Mouse (Mus musculus) hindbrain, embryonic 14.5 days (tissue): ENCODE measurements around the gene Sostdc1. TPM values are rescaled to one million over a fixed set of nuclear protein-coding genes. Genes with fewer than 3 reads are reported as not detected.
A peak's percentile ranks its signal among the peaks of the same experiment; 100 is the strongest.

Experiments
- ATAC-seq: fragments of 200-750 bp; cut with Nextera tagmentation; 2 replicates; pipeline ENCODE4 v1.8.0; 2017; ENCODE audit warnings: moderate number of reproducible peaks, mild to moderate bottlenecking, moderate TSS enrichment, moderate library complexity; ENCODE audit not compliant: low FRiP score
- DNase-seq: peaks from one replicate; pipeline ENCODE4 v3.0.0-alpha.2; 2015; ENCODE audit warnings: low spot score
- H3K27ac ChIP-seq: fragments of 300-500 bp; sonication (generic); 2 replicates; pipeline ENCODE4 v1.5.1; 2014; ENCODE audit warnings: mild to moderate bottlenecking, moderate library complexity
- H3K27me3 ChIP-seq: fragments of 300-500 bp; sonication (generic); 2 replicates; pipeline ENCODE4 v1.6.1; 2014; ENCODE audit warnings: mild to moderate bottlenecking, low read length, mixed read lengths; ENCODE audit not compliant: control insufficient read depth, insufficient read depth
- H3K36me3 ChIP-seq: fragments of 300-500 bp; sonication (generic); replicated peaks from 2 replicates; pipeline ENCODE4 v1.6.1; 2014; ENCODE audit not compliant: control insufficient read depth, insufficient read depth
- H3K4me1 ChIP-seq: fragments of 300-500 bp; sonication (generic); replicated peaks from 2 replicates; pipeline ENCODE4 v1.6.1; 2014; ENCODE audit warnings: antibody characterized with exemption, low read length, mixed read lengths; ENCODE audit not compliant: control insufficient read depth, insufficient read depth
- H3K4me2 ChIP-seq: fragments of 300-500 bp; sonication (generic); replicated peaks from 2 replicates; pipeline ENCODE4 v1.6.1; 2014; ENCODE audit warnings: mild to moderate bottlenecking, moderate library complexity
- H3K4me3 ChIP-seq: fragments of 300-500 bp; sonication (generic); replicated peaks from 2 replicates; pipeline ENCODE4 v1.5.1; 2014; ENCODE audit warnings: mild to moderate bottlenecking, low read length
- H3K9ac ChIP-seq: fragments of 300-500 bp; sonication (generic); 2 replicates; pipeline ENCODE4 v1.6.1; 2014
- H3K9me3 ChIP-seq: fragments of 300-500 bp; sonication (generic); 2 replicates; pipeline ENCODE4 v1.6.1; 2016; ENCODE audit warnings: low read length; ENCODE audit not compliant: control insufficient read depth
- WGBS: fragments of 180-500 bp; shearing (Covaris S2); extraction: QIAGEN DNeasy Blood & Tissue Kit; methylation state at CpG from one replicate; pipeline ENCODE4 v1.1.7; 2014; 5-methylcytosine and 5-hydroxymethylcytosine counted together
- polyA plus RNA-seq: library from polyadenylated mRNA; unstranded; fragments of >200 nt; fragmentation: Nextera tagmentation; extraction: Ambion mirVana; gene quantifications from 2 replicates; pipeline ENCODE4 v1.2.1, GENCODE M21; 2014

Gene Sostdc1
- polyA plus RNA-seq, 1 experiment from 2014 or later: 32.2 TPM

DNA sequence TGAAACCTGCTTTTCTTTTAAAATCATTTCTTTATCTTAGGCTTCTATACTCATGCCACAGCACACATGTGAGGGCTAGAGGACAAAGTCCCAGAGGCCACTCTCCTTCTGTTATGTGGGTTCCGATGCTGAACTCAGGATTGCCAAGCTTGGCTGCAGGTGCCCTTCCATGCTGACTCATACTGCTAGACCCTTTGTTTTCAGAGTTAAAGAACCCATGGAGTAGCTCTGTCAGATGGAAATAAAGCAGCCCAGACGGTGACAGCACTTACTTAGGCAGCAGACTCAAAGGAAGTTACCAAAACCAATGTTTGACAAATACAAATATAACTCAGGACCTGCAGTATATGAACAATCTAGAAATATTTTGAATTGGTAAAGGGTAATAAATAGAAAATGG is 924 bp upstream of the Sostdc1 start:
- Histone ChIP-seq H3K9ac (no peak overlapping the region), H3K4me1 (no peaks in the 10 kb centered on the region; the same call in 1 of the 2 replicates), H3K27me3 (no peaks in the 10 kb centered on the region; the same call in 1 of the 2 replicates), H3K4me3 (no peak overlapping the region), H3K36me3 (no peaks in the 10 kb centered on the region), H3K27ac (no peak overlapping the region), H3K4me2 (no peak overlapping the region), H3K9me3 (no peaks in the 10 kb centered on the region)
- DNase-seq (no peak), ATAC-seq (no peak)
- WGBS: 32% methylated on average over 2 of the region's 2 CpGs

DNA sequence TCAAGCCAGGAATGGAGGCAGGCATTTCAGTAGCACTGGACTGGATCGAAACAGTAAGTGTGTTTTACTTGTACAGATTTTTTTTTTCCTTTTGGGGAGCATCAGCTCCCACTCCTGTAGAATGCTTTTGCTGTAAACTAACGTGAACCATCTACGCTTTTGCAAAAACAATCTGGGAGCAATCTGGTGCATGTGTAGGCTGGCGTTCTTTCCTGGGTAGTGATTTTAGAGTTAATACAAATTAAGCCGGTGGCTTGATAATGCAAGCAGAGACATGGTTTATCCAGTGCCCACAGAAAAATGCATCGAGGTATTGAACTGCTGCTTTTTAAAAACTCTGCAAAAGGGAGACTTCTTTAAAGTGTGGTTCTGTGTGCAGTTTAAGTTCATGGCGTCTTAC is 507 bp downstream of the Sostdc1 start:
- 73% methylated on average over 7 of the region's 7 CpGs for WGBS
- H3K9ac ChIP-seq: peak overlapping the region; percentile 7; the same call in 1 of the 2 replicates

DNA sequence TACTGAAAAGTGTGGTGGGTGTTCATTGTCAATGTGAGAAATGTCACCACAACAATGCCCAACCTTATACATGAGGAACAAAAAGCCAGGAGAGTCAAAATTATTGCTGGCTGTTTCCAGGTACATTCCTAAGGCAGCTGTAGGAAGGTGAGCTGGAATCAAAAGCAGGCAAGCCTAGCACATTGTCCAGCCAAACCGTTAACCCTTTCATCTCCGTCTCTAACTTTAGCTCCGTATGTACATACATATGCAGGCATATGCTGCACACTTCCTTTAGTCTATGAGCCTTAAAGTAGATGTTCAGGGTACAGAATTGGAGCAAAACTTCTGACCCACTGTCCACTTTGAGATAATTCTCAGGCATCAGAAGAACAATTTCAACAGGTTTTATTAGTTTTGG is 1.6 kb downstream of the Sostdc1 start:
- peaks cover 3% of the 10 kb centered on the region; the same call in 1 of the 2 replicates for H3K27me3 ChIP-seq
- WGBS: 85% methylated on average over 3 of the region's 3 CpGs
- H3K4me2 ChIP-seq: no peak overlapping the region
- H3K27ac ChIP-seq: no peak overlapping the region
- H3K36me3 ChIP-seq: no peaks in the 10 kb centered on the region
- H3K4me3 ChIP-seq: no peak overlapping the region
- no peaks in the 10 kb centered on the region for H3K9me3 ChIP-seq
- DNase-seq: no peak
- no peak for ATAC-seq
- no peak overlapping the region for H3K9ac ChIP-seq
- no peaks in the 10 kb centered on the region; the same call in 1 of the 2 replicates for H3K4me1 ChIP-seq

More for the DNA sequence above, 507 bp downstream of the Sostdc1 start:
- H3K4me3 ChIP-seq: no peak overlapping the region; the same call in 1 of the 2 replicates
- no peak for DNase-seq
- no peak overlapping the region for H3K27ac ChIP-seq
- no peak for ATAC-seq
- no peaks in the 10 kb centered on the region for H3K9me3 ChIP-seq
- no peaks in the 10 kb centered on the region; the same call in 1 of the 2 replicates for H3K4me1 ChIP-seq
- H3K36me3 ChIP-seq: no peaks in the 10 kb centered on the region
- peak overlapping the region; percentile 30; the same call in 1 of the 2 replicates for H3K4me2 ChIP-seq
- H3K27me3 ChIP-seq: peaks cover 3% of the 10 kb centered on the region; the same call in 1 of the 2 replicates

DNA sequence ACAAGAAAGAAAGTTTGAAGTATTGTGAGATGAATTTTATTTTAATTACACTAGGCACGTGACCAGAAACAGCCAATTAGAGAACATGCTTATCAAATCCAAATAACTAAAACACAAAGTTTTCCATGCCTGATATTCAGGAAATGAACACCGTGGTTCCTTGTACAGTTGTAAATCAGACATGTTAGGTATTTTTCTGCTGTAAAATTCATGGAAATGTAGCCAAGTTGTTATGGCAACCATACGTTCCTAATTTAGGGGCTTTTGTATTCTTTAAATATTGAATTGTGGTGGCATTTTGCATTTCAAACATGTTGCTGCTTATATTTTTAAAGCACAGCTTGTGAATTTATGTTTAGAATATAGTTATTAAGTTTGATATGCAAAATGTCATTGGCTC is 2.1 kb downstream of the Sostdc1 start:
- Histone ChIP-seq H3K9me3 (no peaks in the 10 kb centered on the region), H3K4me3 (no peak overlapping the region), H3K4me2 (peak overlapping the region; percentile 67; the same call in 1 of the 2 replicates), H3K9ac (no peak overlapping the region), H3K4me1 (no peaks in the 10 kb centered on the region; the same call in 1 of the 2 replicates), H3K27me3 (peaks cover 3% of the 10 kb centered on the region; the same call in 1 of the 2 replicates), H3K27ac (no peak overlapping the region), H3K36me3 (no peaks in the 10 kb centered on the region)
- WGBS: 69% methylated on average over 3 of the region's 3 CpGs
- ATAC-seq (no peak), DNase-seq (no peak)

DNA sequence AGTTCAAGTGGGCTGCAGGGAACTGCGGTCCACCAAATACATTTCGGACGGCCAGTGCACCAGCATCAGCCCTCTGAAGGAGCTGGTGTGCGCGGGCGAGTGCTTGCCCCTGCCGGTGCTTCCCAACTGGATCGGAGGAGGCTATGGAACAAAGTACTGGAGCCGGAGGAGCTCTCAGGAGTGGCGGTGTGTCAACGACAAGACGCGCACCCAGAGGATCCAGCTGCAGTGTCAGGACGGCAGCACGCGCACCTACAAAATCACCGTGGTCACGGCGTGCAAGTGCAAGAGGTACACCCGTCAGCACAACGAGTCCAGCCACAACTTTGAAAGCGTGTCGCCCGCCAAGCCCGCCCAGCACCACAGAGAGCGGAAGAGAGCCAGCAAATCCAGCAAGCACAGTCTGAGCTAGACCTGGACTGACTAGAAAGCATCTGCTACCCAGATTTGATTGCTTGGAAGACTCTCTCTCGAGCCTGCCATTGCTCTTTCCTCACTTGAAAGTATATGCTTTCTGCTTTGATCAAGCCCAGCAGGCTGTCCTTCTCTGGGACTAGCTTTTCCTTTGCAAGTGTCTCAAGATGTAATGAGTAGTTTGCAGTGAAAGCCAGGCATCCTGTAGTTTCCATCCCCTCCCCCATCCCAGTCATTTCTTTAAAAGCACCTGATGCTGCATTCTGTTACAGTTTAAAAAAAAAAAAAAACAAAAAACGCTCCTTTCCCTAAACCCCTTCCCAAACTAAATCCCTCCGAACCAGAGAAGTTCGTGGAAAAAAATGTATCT is 3.3 kb downstream of the Sostdc1 start:
- Histone ChIP-seq H3K27ac (no peak overlapping the region), H3K4me3 (peak overlapping the region; percentile 37), H3K9me3 (no peaks in the 10 kb centered on the region), H3K9ac (peak overlapping the region; percentile 43), H3K27me3 (peaks cover 3% of the 10 kb centered on the region; the same call in 1 of the 2 replicates), H3K36me3 (no peaks in the 10 kb centered on the region), H3K4me1 (no peaks in the 10 kb centered on the region; the same call in 1 of the 2 replicates), H3K4me2 (peak overlapping the region; percentile 67)
- 3% methylated on average over 30 of the region's 30 CpGs for WGBS
- ATAC-seq (peak; percentile 88), DNase-seq (peak; percentile 64)

DNA sequence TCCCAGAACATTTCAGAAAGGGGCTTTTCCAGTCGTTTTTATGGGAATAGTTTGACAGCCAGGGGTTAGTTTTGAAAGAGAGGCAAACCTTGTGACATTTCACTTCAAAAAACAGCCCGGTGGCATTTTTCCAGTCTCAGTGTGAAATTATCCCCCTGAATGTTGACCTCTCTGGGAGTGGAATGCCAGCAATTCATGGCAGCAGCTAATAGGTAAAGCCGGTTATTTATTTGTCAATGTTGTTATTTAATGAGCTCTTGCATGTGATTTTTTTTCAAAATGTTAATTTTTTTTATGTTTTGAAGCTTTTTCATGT is 3.8 kb downstream of the Sostdc1 start:
- H3K27ac ChIP-seq: no peak overlapping the region
- H3K36me3 ChIP-seq: no peaks in the 10 kb centered on the region
- ATAC-seq (no peak), DNase-seq (no peak)
- 0 out of 2 replicates have a peak overlapping the region, but pooled peaks have one; percentile 37 for H3K4me3 ChIP-seq
- peaks cover 3% of the 10 kb centered on the region; the same call in 1 of the 2 replicates for H3K27me3 ChIP-seq
- H3K4me2 ChIP-seq: peak overlapping the region; percentile 67
- no peak overlapping the region for H3K9ac ChIP-seq
- H3K9me3 ChIP-seq: no peaks in the 10 kb centered on the region
- WGBS: 18% methylated on average over 3 of the region's 3 CpGs
- no peaks in the 10 kb centered on the region; the same call in 1 of the 2 replicates for H3K4me1 ChIP-seq

DNA sequence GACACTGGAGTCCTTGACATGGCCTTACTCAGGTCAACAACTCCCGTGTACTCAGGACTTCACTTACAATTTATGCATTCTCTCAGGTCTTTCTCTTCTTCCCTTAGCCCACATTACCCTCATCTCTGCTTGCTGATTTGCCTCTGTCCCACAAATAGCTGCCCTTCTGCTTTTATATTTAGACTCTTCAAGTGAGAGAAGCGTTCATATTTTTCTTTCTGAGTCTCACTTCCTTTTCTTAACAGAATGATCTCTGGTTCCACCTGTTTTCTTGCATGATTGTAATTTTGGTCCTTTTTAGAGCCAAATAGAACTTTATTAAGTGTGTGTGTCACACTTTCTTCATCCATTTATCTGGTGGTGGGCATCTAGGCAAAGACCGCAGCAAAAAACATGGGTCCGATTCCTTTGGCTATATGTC is 12.2 kb downstream of the Sostdc1 start:
- H3K4me1 ChIP-seq: no peaks in the 10 kb centered on the region
- ATAC-seq (no peak), DNase-seq (no peak)
- 91% methylated on average over 4 of the region's 4 CpGs for WGBS
- H3K27me3 ChIP-seq: no peaks in the 10 kb centered on the region
- no peak overlapping the region for H3K27ac ChIP-seq
- no peaks in the 10 kb centered on the region for H3K36me3 ChIP-seq
- no peak overlapping the region for H3K4me3 ChIP-seq
- H3K4me2 ChIP-seq: no peak overlapping the region
- no peaks in the 10 kb centered on the region for H3K9me3 ChIP-seq
- no peak overlapping the region for H3K9ac ChIP-seq

DNA sequence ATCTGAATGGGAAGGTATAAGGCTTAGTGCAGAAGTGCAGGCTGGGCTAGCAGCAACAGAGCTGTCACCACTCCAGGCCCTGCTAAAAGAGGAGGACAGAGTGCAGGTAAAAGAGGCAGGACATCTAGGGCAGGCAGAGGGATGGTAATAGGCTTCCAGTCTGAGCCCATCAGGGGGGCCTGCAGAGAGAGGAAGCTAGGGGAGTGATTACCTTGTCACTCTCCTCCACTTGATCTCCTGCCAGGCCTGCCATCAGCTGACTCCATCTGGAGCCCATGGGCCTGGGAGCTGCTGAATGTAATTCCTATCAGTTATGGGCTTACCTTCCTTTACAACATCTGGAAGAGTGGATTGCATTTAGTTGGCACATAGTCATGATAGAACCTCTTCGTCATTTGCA is 18.7 kb downstream of the Sostdc1 start:
- ATAC-seq (no peak), DNase-seq (no peak)
- H3K9ac ChIP-seq: no peak overlapping the region
- H3K27me3 ChIP-seq: no peaks in the 10 kb centered on the region
- H3K27ac ChIP-seq: no peak overlapping the region
- 90% methylated on average over 1 of the region's 1 CpGs for WGBS
- no peak overlapping the region for H3K4me2 ChIP-seq
- H3K4me3 ChIP-seq: no peak overlapping the region
- H3K9me3 ChIP-seq: no peaks in the 10 kb centered on the region
- H3K4me1 ChIP-seq: no peaks in the 10 kb centered on the region
- no peaks in the 10 kb centered on the region for H3K36me3 ChIP-seq

DNA sequence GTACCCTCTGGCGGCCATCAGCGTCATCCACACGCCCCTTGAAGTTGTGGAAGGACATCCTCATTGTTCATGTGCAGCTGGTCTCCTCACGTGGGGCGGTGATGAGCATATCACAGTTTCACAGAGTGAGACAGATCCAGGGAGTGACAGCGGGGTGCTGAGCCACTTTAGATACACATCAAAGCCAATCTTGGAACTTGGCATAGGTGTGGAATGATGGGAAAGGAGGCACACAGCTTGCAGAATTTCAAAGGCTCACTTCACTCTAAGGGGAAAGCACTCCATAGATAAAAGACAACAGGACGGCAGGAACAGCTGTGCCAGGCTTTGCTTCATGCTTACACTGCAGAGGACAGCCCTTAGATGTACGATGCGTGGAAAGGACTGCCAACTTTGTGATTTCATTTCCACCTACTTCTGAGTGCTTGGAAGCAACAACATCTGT is 19.9 kb downstream of the Sostdc1 start:
- no peak for ATAC-seq
- WGBS: 80% methylated on average over 9 of the region's 9 CpGs
- no peak for DNase-seq

More for the DNA sequence above, 19.9 kb downstream of the Sostdc1 start:
- Histone ChIP-seq H3K4me2 (no peak overlapping the region), H3K36me3 (no peaks in the 10 kb centered on the region), H3K4me1 (no peaks in the 10 kb centered on the region), H3K9me3 (no peaks in the 10 kb centered on the region), H3K27ac (no peak overlapping the region), H3K9ac (no peak overlapping the region), H3K4me3 (no peak overlapping the region), H3K27me3 (no peaks in the 10 kb centered on the region)
